Mouse (Mus musculus) liver, postnatal 0 days (tissue): ENCODE results near the gene Chn2. TPM values are rescaled to one million over a fixed set of nuclear protein-coding genes. Genes with fewer than 3 reads are reported as not detected.

Source experiments
- ATAC-seq: fragments of 200-750 bp; cut with Nextera tagmentation; 2 replicates; pipeline ENCODE4 v1.8.0; 2017; ENCODE audit warnings: mild to moderate bottlenecking, moderate library complexity
- DNase-seq: peaks from one replicate; pipeline ENCODE4 v3.0.0-alpha.2; 2016
- H3K27ac ChIP-seq: fragments of 300-500 bp; sonication (generic); 2 replicates; pipeline ENCODE4 v1.5.1; 2014; ENCODE audit warnings: antibody characterized with exemption, moderate library complexity, mild to moderate bottlenecking, low read depth
- H3K27me3 ChIP-seq: fragments of 300-500 bp; sonication (generic); 2 replicates; pipeline ENCODE4 v1.6.1; 2014; ENCODE audit warnings: low read length, control low read depth, mixed read lengths; ENCODE audit not compliant: insufficient read depth
- H3K36me3 ChIP-seq: fragments of 300-500 bp; sonication (generic); replicated peaks from 2 replicates; pipeline ENCODE4 v1.6.1; 2014; ENCODE audit warnings: mild to moderate bottlenecking, control low read depth, low read length, moderate library complexity, mixed read lengths; ENCODE audit not compliant: insufficient read depth
- H3K4me1 ChIP-seq: fragments of 300-500 bp; sonication (generic); 2 replicates; pipeline ENCODE4 v1.6.1; 2014; ENCODE audit warnings: antibody characterized with exemption, mild to moderate bottlenecking, control low read depth; ENCODE audit not compliant: insufficient read depth
- H3K4me2 ChIP-seq: fragments of 300-500 bp; sonication (generic); 2 replicates; pipeline ENCODE4 v1.6.1; 2014; ENCODE audit warnings: low read depth, mild to moderate bottlenecking, low read length, moderate library complexity, mixed read lengths
- H3K4me3 ChIP-seq: fragments of 300-500 bp; sonication (generic); 2 replicates; pipeline ENCODE4 v1.5.1; 2014; ENCODE audit warnings: low read depth, low read length
- H3K9ac ChIP-seq: fragments of 300-500 bp; sonication (generic); replicated peaks from 2 replicates; pipeline ENCODE4 v1.6.1; 2014; ENCODE audit warnings: mild to moderate bottlenecking, moderate library complexity
- H3K9me3 ChIP-seq: fragments of 300-500 bp; sonication (generic); 2 replicates; pipeline ENCODE4 v1.6.1; 2016; ENCODE audit warnings: mild to moderate bottlenecking, control low read depth, low read length, mixed read lengths
- CTCF ChIP-seq: sonication (generic); IDR thresholded peaks from 2 replicates; pipeline ENCODE4 v1.5.1; 2016; ENCODE audit warnings: antibody characterized with exemption, low read depth
- EP300 ChIP-seq: IDR thresholded peaks from 2 replicates; pipeline ENCODE4 v1.6.1; 2016; ENCODE audit warnings: antibody characterized with exemption, low read depth, mild to moderate bottlenecking
- WGBS: fragments of 180-500 bp; shearing (Covaris S2); extraction: QIAGEN DNeasy Blood & Tissue Kit; methylation state at CpG from one replicate; pipeline ENCODE4 v1.1.7; 2014; ENCODE audit not compliant: insufficient replicate concordance; 5-methylcytosine and 5-hydroxymethylcytosine counted together
- polyA plus RNA-seq: library from polyadenylated mRNA; unstranded; fragments of >200 nt; fragmentation: Nextera tagmentation; extraction: Ambion mirVana; gene quantifications from 2 replicates; pipeline ENCODE4 v1.2.1, GENCODE M21; 2015

Chn2 gene
- polyA plus RNA-seq, 1 experiment from 2014 or later, result 10.8 TPM

GRCm38 (mm10) chr6:54126225-54126992, 87.1 kb downstream of the Chn2 start:
- no peak for TF ChIP-seq EP300
- no peak for TF ChIP-seq CTCF
- no peak overlapping the region for H3K9ac ChIP-seq
- H3K27me3 ChIP-seq, result no peaks in the 10 kb centered on the region
- no peaks in the 10 kb centered on the region for H3K9me3 ChIP-seq
- no peaks in the 10 kb centered on the region for H3K36me3 ChIP-seq
- no peak for DNase-seq
- H3K27ac ChIP-seq, result no peak overlapping the region
- H3K4me3 ChIP-seq, result no peak overlapping the region
- no peak overlapping the region for H3K4me2 ChIP-seq
- 72% methylated on average over 9 of the region's 9 CpGs for WGBS
- H3K4me1 ChIP-seq, result peaks cover 16% of the 10 kb centered on the region
- no peak for ATAC-seq

- no peak overlapping the region for H3K9ac ChIP-seq
- peak overlapping the region; percentile 7; the same call in 1 of the 2 replicates for H3K4me2 ChIP-seq
- 56% methylated on average over 11 of the region's 11 CpGs for WGBS
- H3K27ac ChIP-seq, result no peak overlapping the region
- no peak for ATAC-seq
- H3K9me3 ChIP-seq, result no peaks in the 10 kb centered on the region
- peaks cover 16% of the 10 kb centered on the region for H3K4me1 ChIP-seq
- no peaks in the 10 kb centered on the region for H3K36me3 ChIP-seq
- no peak overlapping the region for H3K4me3 ChIP-seq
- no peak for TF ChIP-seq CTCF
- TF ChIP-seq EP300, result no peak
- DNase-seq, result no peak
- H3K27me3 ChIP-seq, result no peaks in the 10 kb centered on the region
Observed at GRCm38 (mm10) chr6:54126993-54127697, 87.8 kb downstream of the Chn2 start.

- ATAC-seq, result no peak
- Histone ChIP-seq H3K4me3 (no peak overlapping the region), H3K27me3 (no peaks in the 10 kb centered on the region)
Observed at GRCm38 (mm10) chr6:54128702-54129101, 89.3 kb downstream of the Chn2 start.

GRCm38 (mm10) chr6:54129570-54129969, 90.2 kb downstream of the Chn2 start:
- no peak for DNase-seq

More at GRCm38 (mm10) chr6:54128702-54129101, 89.3 kb downstream of the Chn2 start:
- TF ChIP-seq CTCF (no peak), EP300 (no peak)
- DNase-seq, result no peak
- no peak overlapping the region for H3K9ac ChIP-seq
- H3K27ac ChIP-seq, result no peak overlapping the region
- H3K36me3 ChIP-seq, result no peaks in the 10 kb centered on the region
- peaks cover 16% of the 10 kb centered on the region for H3K4me1 ChIP-seq
- no peak overlapping the region for H3K4me2 ChIP-seq
- no peaks in the 10 kb centered on the region for H3K9me3 ChIP-seq
- WGBS, result 75% methylated on average over 1 of the region's 1 CpGs

GRCm38 (mm10) chr6:54130881-54131280, 91.5 kb downstream of the Chn2 start:
- ATAC-seq, result no peak
- Histone ChIP-seq H3K9me3 (no peaks in the 10 kb centered on the region), H3K27me3 (no peaks in the 10 kb centered on the region), H3K4me3 (no peak overlapping the region), H3K4me2 (no peak overlapping the region), H3K36me3 (no peaks in the 10 kb centered on the region), H3K4me1 (peaks cover 3% of the 10 kb centered on the region), H3K9ac (no peak overlapping the region), H3K27ac (no peak overlapping the region)
- no peak for DNase-seq
- 82% methylated on average over 3 of the region's 3 CpGs for WGBS
- TF ChIP-seq EP300 (no peak), CTCF (no peak)

More at GRCm38 (mm10) chr6:54129570-54129969, 90.2 kb downstream of the Chn2 start:
- 81% methylated on average over 2 of the region's 2 CpGs for WGBS
- no peaks in the 10 kb centered on the region for H3K27me3 ChIP-seq
- no peak overlapping the region for H3K4me3 ChIP-seq
- TF ChIP-seq CTCF, result no peak
- no peak for TF ChIP-seq EP300
- peaks cover 12% of the 10 kb centered on the region for H3K4me1 ChIP-seq
- H3K27ac ChIP-seq, result no peak overlapping the region
- no peaks in the 10 kb centered on the region for H3K36me3 ChIP-seq
- no peaks in the 10 kb centered on the region for H3K9me3 ChIP-seq
- H3K4me2 ChIP-seq, result no peak overlapping the region
- ATAC-seq, result no peak
- H3K9ac ChIP-seq, result no peak overlapping the region

GRCm38 (mm10) chr6:54132576-54132975, 93.2 kb downstream of the Chn2 start:
- Histone ChIP-seq H3K4me1 (peaks cover 3% of the 10 kb centered on the region; the same call in 1 of the 2 replicates), H3K9ac (no peak overlapping the region), H3K4me3 (no peak overlapping the region), H3K27ac (no peak overlapping the region), H3K4me2 (no peak overlapping the region), H3K9me3 (no peaks in the 10 kb centered on the region), H3K27me3 (no peaks in the 10 kb centered on the region), H3K36me3 (no peaks in the 10 kb centered on the region)
- TF ChIP-seq CTCF (no peak), EP300 (no peak)
- DNase-seq, result no peak
- ATAC-seq, result no peak
- 69% methylated on average over 1 of the region's 1 CpGs for WGBS
